Mouse (Mus musculus): ENCODE results near the gene Golga5. TPM values are rescaled to one million over a fixed set of nuclear protein-coding genes. Genes with fewer than 3 reads are reported as not detected.

Gene Golga5
- polyA plus RNA-seq, 1 experiment: 13.3 TPM

DNA sequence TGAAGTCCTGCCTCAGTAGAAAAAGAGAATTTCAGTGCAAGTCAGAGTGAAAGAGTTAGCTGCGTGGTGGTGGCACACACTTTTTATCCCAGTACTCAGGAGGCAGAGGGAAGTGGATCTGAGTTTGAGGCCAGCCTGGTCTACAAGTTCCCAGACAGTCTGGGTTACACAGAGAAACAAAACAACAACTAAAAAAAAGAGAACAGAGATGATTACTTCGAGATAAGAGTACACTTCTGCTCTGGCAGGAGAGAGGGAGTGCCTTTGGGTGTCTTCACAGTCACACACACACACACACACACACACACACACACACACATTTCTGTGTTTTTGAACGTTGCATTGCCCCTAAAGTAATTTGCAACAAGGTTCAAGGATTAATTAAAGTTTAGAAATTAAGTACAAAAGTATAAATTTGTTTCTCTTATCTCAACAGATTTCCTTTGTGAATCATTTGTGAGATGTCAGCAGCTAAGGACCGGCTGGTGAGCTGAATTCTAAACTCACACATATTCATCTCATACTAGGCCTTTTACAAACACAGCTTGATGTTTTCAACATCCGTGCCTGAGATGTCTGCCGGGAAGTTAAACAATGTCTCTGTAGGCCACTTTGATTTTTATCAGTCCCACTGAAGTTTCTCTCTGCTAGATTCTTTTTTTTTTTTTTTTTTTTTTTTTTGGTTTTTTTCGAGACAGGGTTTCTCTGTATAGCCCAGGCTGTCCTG is 12.3 kb upstream of the Golga5 start:
- Histone ChIP-seq H3K27ac (ENCODE audit: control insufficient read depth, insufficient read depth, low read length) (peak overlapping the region; percentile 81), H3K27me3 (ENCODE audit: control insufficient read depth, insufficient read depth, low read length) (no peaks in the 10 kb centered on the region), H3K36me3 (ENCODE audit: control insufficient read depth, insufficient read depth, low read length) (no peaks in the 10 kb centered on the region), H3K4me3 (ENCODE audit: control insufficient read depth, insufficient read depth, low read length) (no peak overlapping the region), H3K4me1 (replicated peaks; ENCODE audit: control insufficient read depth, insufficient read depth, low read length) (peaks cover 7% of the 10 kb centered on the region)
- no peak for DNase-seq
- WGBS: 26% methylated on average over 7 of the region's 7 CpGs
- TF ChIP-seq POLR2A (IDR thresholded peaks at IDR 0.05; ENCODE audit: control insufficient read depth, extremely low read depth, insufficient read depth, low read length, poor library complexity) (no peak), CTCF (IDR thresholded peaks at IDR 0.05; ENCODE audit: borderline replicate concordance, control insufficient read depth, extremely low read depth, insufficient read depth, low read length, poor library complexity) (no peak)

DNA sequence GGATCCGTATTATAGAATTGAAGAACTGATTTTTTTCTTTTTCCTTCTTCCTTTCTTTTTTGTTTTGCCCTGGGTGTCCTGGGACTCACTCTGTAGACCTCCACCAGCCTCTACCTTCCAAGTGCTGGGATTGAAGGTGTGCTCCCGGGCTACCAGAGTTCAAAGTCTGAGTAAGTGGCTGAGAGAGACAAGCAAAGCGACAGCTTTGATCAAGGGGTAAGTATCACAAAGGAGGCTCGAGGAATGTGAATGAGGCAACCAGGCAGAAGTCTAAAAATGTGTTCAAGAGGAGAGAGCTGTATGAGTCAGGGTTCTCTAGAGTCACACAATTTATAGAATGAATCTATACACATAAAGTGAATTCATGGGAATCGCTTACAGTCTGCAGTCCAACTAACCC is 8.9 kb upstream of the Golga5 start:
- Histone ChIP-seq H3K27me3 (ENCODE audit: control insufficient read depth, insufficient read depth, low read length) (no peaks in the 10 kb centered on the region), H3K36me3 (ENCODE audit: control insufficient read depth, insufficient read depth, low read length) (no peaks in the 10 kb centered on the region), H3K27ac (ENCODE audit: control insufficient read depth, insufficient read depth, low read length) (no peak overlapping the region), H3K4me3 (ENCODE audit: control insufficient read depth, insufficient read depth, low read length) (no peak overlapping the region), H3K4me1 (replicated peaks; ENCODE audit: control insufficient read depth, insufficient read depth, low read length) (peaks cover 7% of the 10 kb centered on the region)
- no peak for DNase-seq
- TF ChIP-seq POLR2A (IDR thresholded peaks at IDR 0.05; ENCODE audit: control insufficient read depth, extremely low read depth, insufficient read depth, low read length, poor library complexity) (no peak), CTCF (IDR thresholded peaks at IDR 0.05; ENCODE audit: borderline replicate concordance, control insufficient read depth, extremely low read depth, insufficient read depth, low read length, poor library complexity) (no peak)
- WGBS: 90% methylated on average over 5 of the region's 5 CpGs

DNA sequence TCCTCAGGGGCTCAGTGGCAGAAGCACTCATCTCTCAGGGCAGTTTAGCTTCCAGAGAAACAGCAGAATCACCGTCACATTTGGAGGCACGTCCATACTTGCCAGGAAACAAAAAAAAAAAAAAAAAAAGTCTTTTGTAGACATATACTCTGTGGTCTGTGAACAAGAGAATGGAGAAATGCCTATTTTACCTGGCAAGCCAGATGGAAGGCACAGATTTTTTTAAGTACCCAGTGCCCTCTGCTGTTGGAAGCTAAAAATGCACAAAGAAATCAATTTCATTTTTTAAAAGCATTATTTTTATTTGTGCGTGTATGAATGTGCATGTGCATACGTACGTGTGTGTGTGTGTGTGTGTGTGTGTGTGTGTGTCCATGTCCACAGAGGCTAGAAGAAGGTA is 7.8 kb upstream of the Golga5 start:
- peaks cover 5% of the 10 kb centered on the region; the same call in 1 of the 2 replicates for H3K4me1 ChIP-seq (replicated peaks; ENCODE audit: control insufficient read depth, insufficient read depth, low read length)
- TF ChIP-seq POLR2A (IDR thresholded peaks at IDR 0.05; ENCODE audit: control insufficient read depth, extremely low read depth, insufficient read depth, low read length, poor library complexity) (no peak), CTCF (IDR thresholded peaks at IDR 0.05; ENCODE audit: borderline replicate concordance, control insufficient read depth, extremely low read depth, insufficient read depth, low read length, poor library complexity) (no peak)
- H3K36me3 ChIP-seq (ENCODE audit: control insufficient read depth, insufficient read depth, low read length): no peaks in the 10 kb centered on the region
- H3K4me3 ChIP-seq (ENCODE audit: control insufficient read depth, insufficient read depth, low read length): no peak overlapping the region
- no peak overlapping the region for H3K27ac ChIP-seq (ENCODE audit: control insufficient read depth, insufficient read depth, low read length)
- 24% methylated on average over 5 of the region's 5 CpGs for WGBS
- no peak for DNase-seq
- no peaks in the 10 kb centered on the region for H3K27me3 ChIP-seq (ENCODE audit: control insufficient read depth, insufficient read depth, low read length)

DNA sequence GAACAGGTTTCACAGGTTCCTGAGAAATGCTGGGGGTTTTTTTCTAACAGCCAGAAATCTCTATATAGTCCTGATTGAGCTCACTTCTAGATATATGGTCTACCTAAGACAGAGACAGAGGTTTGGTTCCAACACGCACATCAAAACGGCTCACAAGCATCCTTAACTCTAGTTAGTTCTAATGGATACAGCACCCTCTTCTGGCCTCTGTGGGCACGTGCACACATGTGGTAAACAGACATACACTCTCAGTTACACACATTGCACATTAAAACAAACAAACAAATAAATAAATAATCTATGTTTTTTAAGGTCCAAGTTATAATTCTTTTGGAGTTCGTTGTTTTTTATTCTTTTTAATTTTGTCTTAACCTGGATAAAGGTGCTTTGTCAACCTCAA is 4.3 kb upstream of the Golga5 start:
- 91% methylated on average over 4 of the region's 4 CpGs for WGBS
- Histone ChIP-seq H3K27ac (ENCODE audit: control insufficient read depth, insufficient read depth, low read length) (no peak overlapping the region), H3K36me3 (ENCODE audit: control insufficient read depth, insufficient read depth, low read length) (no peaks in the 10 kb centered on the region), H3K4me1 (replicated peaks; ENCODE audit: control insufficient read depth, insufficient read depth, low read length) (no peaks in the 10 kb centered on the region), H3K4me3 (ENCODE audit: control insufficient read depth, insufficient read depth, low read length) (no peak overlapping the region), H3K27me3 (ENCODE audit: control insufficient read depth, insufficient read depth, low read length) (no peaks in the 10 kb centered on the region)
- DNase-seq: no peak
- TF ChIP-seq CTCF (IDR thresholded peaks at IDR 0.05; ENCODE audit: borderline replicate concordance, control insufficient read depth, extremely low read depth, insufficient read depth, low read length, poor library complexity) (no peak), POLR2A (IDR thresholded peaks at IDR 0.05; ENCODE audit: control insufficient read depth, extremely low read depth, insufficient read depth, low read length, poor library complexity) (no peak)

DNA sequence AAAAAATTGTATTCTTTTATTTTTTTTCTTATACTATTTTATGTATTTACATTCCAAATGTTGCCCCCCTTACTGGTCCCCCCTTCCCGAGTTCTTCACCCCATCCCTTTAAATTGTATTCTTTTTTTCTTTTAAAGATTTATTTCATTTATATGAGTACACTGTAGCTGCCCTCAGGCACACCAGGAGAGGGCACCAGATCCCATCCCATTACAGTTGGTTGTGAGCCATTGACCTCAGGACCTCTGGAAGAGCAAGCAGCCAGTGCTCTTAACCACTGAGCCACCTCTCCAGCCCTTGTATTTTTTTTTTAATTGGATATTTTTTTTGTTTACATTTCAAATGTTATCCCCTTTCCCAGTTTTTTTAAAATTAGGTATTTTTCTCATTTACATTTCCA is 799 bp upstream of the Golga5 start:
- TF ChIP-seq CTCF (IDR thresholded peaks at IDR 0.05; ENCODE audit: borderline replicate concordance, control insufficient read depth, extremely low read depth, insufficient read depth, low read length, poor library complexity): no peak
- no peak for TF ChIP-seq POLR2A (IDR thresholded peaks at IDR 0.05; ENCODE audit: control insufficient read depth, extremely low read depth, insufficient read depth, low read length, poor library complexity)
- Histone ChIP-seq H3K4me3 (ENCODE audit: control insufficient read depth, insufficient read depth, low read length) (no peak overlapping the region), H3K27me3 (ENCODE audit: control insufficient read depth, insufficient read depth, low read length) (no peaks in the 10 kb centered on the region), H3K27ac (ENCODE audit: control insufficient read depth, insufficient read depth, low read length) (no peak overlapping the region), H3K4me1 (replicated peaks; ENCODE audit: control insufficient read depth, insufficient read depth, low read length) (no peaks in the 10 kb centered on the region), H3K36me3 (ENCODE audit: control insufficient read depth, insufficient read depth, low read length) (no peaks in the 10 kb centered on the region; the same call in 1 of the 2 replicates)
- no peak for DNase-seq
- WGBS: 98% methylated on average over 1 of the region's 1 CpGs

DNA sequence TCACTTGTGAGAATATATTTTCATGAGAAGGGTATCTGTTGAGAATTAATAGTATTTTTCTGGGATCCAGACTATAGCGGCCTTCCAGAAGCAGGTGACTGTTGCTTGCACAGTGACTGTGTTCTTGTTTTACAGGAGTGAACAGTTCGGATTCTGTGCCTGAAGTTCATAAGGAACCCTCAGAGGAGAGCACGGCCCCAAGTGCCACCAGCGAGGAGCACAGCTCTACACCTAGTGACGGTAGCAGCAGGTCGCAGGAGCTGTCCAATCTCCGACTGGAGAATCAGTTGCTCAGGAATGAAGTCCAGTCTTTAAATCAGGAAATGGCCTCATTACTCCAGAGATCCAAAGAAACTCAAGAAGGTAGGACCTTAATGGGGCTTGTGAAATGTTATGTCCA is 5.5 kb downstream of the Golga5 start:
- Histone ChIP-seq H3K27me3 (ENCODE audit: control insufficient read depth, insufficient read depth, low read length) (no peaks in the 10 kb centered on the region), H3K4me1 (replicated peaks; ENCODE audit: control insufficient read depth, insufficient read depth, low read length) (no peaks in the 10 kb centered on the region), H3K36me3 (ENCODE audit: control insufficient read depth, insufficient read depth, low read length) (peaks cover 31% of the 10 kb centered on the region), H3K4me3 (ENCODE audit: control insufficient read depth, insufficient read depth, low read length) (no peak overlapping the region), H3K27ac (ENCODE audit: control insufficient read depth, insufficient read depth, low read length) (no peak overlapping the region)
- TF ChIP-seq CTCF (IDR thresholded peaks at IDR 0.05; ENCODE audit: borderline replicate concordance, control insufficient read depth, extremely low read depth, insufficient read depth, low read length, poor library complexity) (no peak), POLR2A (IDR thresholded peaks at IDR 0.05; ENCODE audit: control insufficient read depth, extremely low read depth, insufficient read depth, low read length, poor library complexity) (no peak)
- DNase-seq: no peak
- 99% methylated on average over 7 of the region's 7 CpGs for WGBS

Data from thymus, adult 2 months (tissue).